Mouse (Mus musculus): Measurements from ENCODE around the gene Lmo1.

Gene Lmo1

GRCm38 (mm10) chr7:109174949-109175669 is at the start of gene Lmo1:
Gene Lmo1 (minus strand): TSS chr7:109175207.
- peak; percentile 52 for DNase-seq

- no peak for DNase-seq
Observed at GRCm38 (mm10) chr7:109221716-109222110, 46.7 kb upstream of the Lmo1 start.

- no peak for DNase-seq
Observed at GRCm38 (mm10) chr7:109220766-109221715, 46.0 kb upstream of the Lmo1 start.

- DNase-seq: no peak
Observed at GRCm38 (mm10) chr7:109220026-109220425, 45.0 kb upstream of the Lmo1 start.

- DNase-seq: no peak
Observed at GRCm38 (mm10) chr7:109218977-109219271, 43.9 kb upstream of the Lmo1 start.

GRCm38 (mm10) chr7:109218130-109218976 is 43.3 kb upstream of the Lmo1 start:
- peak; percentile 58 for DNase-seq

GRCm38 (mm10) chr7:109209804-109210203 is 34.8 kb upstream of the Lmo1 start:
- DNase-seq: no peak

GRCm38 (mm10) chr7:109207811-109208210 is 32.8 kb upstream of the Lmo1 start:
- DNase-seq: no peak

- DNase-seq: no peak
Observed at GRCm38 (mm10) chr7:109206358-109206757, 31.4 kb upstream of the Lmo1 start.

- DNase-seq: no peak
Observed at GRCm38 (mm10) chr7:109203140-109203539, 28.1 kb upstream of the Lmo1 start.

GRCm38 (mm10) chr7:109200559-109200958 is 25.6 kb upstream of the Lmo1 start:
- no peak for DNase-seq

- DNase-seq: no peak
Observed at GRCm38 (mm10) chr7:109197161-109197650, 22.2 kb upstream of the Lmo1 start.

- no peak for DNase-seq
Observed at GRCm38 (mm10) chr7:109196399-109197082, 21.5 kb upstream of the Lmo1 start.

GRCm38 (mm10) chr7:109195982-109196381 is 21.0 kb upstream of the Lmo1 start:
- DNase-seq: no peak

GRCm38 (mm10) chr7:109194850-109195249 is 19.8 kb upstream of the Lmo1 start:
- DNase-seq: no peak

GRCm38 (mm10) chr7:109187244-109188035 is 12.4 kb upstream of the Lmo1 start:
- no peak for DNase-seq

GRCm38 (mm10) chr7:109185975-109186374 is 11.0 kb upstream of the Lmo1 start:
- DNase-seq: no peak

GRCm38 (mm10) chr7:109185564-109185963 is 10.6 kb upstream of the Lmo1 start:
- DNase-seq: no peak

- DNase-seq: no peak
Observed at GRCm38 (mm10) chr7:109176688-109177087, 1.7 kb upstream of the Lmo1 start.

GRCm38 (mm10) chr7:109175670-109176625 is 941 bp upstream of the Lmo1 start:
- no peak for DNase-seq
